Mouse (Mus musculus) regulatory T cell (primary cell): ENCODE data around the gene E030018B13Rik.

Experiments used
- in situ Hi-C: fragments of 300-600 bp; cut with MboI, MseI; formaldehyde crosslinking; loops from one replicate; pipeline ENCODE4 v1.15.1; 2025; ENCODE audit warnings: high pct_unique_total_duplicates

The E030018B13Rik gene

DNA sequence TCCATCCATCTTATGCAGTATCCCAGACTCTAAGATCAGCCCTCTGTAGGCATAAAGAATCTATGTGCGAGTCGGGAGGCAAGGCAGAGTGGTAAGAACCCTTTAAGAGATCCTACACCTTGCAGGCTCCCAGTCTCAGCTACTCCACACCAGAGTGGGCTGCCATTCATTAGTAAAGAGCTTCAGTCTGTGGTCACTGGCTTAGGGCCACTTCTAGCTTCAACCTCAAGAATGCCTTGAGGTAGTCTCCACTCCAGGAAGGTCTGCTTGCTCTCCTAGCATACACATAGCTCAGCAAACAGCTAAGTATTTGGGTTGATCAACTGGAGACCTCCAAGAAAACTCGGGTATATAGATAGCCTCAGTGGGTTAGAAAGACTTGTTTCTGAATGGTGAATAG lies 19.0 kb upstream of the E030018B13Rik start:
- in situ Hi-C loops = no loop called here

DNA sequence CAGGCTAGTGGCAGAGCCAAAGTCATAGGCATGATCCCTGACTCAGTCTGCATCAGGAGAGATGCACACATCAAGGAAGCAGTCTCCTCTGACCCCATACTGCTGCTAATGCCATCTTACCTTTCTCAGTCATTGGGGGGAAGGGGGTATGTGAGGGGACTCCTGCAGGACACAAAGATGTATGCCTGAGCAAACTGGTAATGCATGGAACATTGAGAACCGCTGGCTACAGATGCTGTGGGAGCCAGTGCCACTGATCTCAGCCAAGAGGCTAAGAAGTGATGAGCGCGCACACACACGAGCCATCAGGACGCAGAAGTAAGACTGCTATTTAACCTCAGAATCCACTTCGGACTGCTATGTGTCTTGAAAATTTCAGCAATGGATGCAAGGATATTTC lies 18.5 kb upstream of the E030018B13Rik start:
- in situ Hi-C loops = no loop called here

DNA sequence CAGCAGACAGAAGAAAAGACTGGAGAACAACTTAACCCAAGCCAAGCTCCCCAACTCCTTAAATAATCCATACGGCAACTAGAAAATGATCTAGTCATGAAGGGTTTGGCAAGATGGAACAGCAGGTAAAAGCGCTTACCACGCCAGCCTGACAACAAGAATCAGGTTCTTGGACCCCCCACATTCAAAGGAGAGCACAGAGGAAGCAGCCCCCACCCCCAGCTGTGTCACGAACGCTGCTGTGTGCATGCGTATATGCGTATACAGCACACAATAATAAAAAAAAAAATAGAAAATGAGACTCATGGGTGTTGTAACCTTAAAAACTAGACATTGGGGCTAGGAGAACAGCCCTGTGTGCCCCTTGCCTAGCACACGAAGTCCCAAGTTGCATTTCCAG lies 16.7 kb upstream of the E030018B13Rik start:
- in situ Hi-C loops = no loop called here

GRCm38 (mm10) chr7:63900411-63900810 lies 16.2 kb upstream of the E030018B13Rik start:
- in situ Hi-C loops = no loop called here

- in situ Hi-C loops = no loop called here
Observed at GRCm38 (mm10) chr7:63901346-63901745, 15.3 kb upstream of the E030018B13Rik start.

DNA sequence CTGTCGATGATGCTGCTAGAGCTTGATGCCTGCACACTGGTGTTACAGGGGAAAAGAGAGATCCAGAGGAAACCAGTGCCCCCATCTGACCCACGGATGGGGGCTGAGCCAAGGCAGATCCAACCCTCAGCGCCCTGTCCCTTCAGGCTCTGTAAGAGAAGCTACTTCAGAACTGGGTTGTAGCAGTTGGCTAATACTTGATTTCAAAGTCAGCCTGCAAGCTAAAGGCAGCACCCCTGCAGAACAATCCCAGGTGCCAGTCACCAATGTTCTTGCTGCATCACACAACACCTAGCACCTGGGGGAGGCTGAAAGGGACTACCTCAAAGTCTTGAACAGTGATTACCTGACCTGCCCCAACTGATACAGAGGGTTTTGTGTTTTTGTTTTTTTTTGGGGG lies 14.7 kb upstream of the E030018B13Rik start:
- in situ Hi-C loops = no loop called here

DNA sequence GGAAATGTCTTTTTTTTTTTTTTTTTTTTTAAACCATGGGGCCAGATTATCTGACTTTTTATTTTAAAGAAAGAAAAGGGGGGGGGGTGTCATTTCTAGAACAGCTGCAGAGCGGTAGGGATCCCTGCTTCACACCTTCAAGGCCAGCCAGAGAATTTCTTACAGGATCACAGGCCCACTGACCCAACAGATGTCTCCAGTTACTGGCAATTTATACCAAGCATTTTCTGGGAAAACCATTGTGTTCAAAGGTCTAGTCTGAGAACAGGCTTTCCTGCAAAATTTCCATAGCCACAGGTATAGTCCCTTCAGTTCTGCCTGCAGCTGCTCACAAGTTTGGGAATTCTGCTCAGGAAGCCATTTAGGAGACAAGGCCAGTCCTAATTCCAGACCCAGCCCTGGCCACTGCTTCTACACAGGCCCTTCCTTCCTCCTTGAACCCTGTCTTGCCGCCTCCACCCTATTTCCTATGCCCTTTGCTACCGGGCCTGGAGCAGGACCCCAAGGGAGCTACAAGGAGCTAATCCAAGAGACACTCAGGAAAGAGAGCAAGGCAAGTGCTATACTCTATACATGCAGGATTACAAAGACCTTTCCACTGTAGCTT lies 13.9 kb upstream of the E030018B13Rik start:
- in situ Hi-C loops = no loop called here

DNA sequence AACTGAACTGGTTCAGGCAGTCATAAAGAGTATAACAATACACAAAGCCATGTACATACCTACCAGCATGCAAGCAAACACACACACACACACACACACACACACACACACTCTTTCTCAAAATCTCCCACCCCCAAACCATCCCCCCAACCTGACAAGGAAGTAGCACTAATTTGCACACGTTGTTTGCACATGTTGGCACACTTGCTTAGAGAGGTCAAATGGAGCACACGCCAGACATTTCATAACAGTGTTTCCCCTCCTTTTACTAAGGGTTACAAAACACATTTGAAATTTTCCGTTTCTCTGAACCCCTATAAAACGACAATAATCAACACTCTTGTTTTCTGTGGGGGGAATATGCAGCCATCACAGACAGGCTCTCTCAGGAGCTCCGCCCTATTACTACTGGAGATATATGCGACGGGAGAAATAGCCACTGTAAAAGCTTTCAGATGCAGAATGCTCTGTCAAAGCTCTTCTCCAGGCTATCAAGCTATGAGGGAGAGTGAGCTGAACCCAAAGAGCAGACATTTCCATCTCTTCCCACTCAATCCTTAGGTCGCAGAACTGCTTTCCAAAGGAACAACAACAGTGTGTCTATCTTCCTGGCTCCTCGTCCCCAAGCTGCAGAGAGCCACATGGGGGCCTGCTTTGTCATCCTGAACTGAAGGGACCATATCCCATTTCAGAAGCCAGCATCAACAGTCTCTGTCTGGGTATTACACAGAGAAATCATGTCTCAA lies 12.8 kb upstream of the E030018B13Rik start:
- in situ Hi-C loops = no loop called here

DNA sequence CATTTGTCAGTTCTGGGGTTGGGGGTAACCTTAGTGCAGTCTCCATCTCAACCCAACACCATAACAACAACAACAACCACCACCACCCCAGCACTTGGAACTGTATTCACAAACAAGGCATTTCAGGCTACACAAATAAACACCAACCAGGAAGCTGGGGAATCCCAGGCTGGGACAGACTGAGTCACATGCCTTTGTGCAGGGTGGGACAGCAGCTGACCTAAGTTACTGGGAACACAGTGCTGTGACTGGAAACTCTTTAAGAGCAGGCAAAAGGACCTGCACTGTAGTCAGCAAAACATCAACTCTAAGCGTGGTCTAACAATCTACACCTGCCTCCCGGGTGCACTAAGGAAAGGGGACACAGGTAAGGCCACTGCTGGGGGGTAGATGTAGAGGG lies 11.5 kb upstream of the E030018B13Rik start:
- in situ Hi-C loops = loop anchor here (5.0 kb wide), 1 partner anchor 88 kb away; no protein-coding TSS in a partner anchor

DNA sequence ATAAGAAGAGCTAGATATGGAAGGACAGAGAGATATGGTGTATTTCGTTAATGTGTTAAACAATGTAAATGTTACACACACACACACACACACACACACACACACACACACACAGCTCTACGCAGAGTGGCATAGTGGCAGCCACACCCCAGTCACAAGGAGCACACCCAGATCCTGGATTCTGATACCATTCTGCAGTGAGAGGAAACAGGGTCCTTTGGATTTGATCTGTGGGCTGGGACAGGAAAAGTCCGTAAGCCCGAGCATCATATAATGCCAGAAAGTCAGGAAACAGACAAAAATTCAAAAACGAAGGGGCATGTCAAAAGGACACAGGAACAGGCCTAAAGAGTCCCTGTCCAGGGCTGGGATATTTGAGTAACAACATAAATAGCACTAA lies 11.0 kb upstream of the E030018B13Rik start:
- in situ Hi-C loops = loop anchor here (5.0 kb wide), 1 partner anchor 88 kb away; no protein-coding TSS in a partner anchor

GRCm38 (mm10) chr7:63907778-63908495 lies 8.7 kb upstream of the E030018B13Rik start:
- in situ Hi-C loops = loop anchor here (5.0 kb wide), 1 partner anchor 91 kb away; no protein-coding TSS in a partner anchor

DNA sequence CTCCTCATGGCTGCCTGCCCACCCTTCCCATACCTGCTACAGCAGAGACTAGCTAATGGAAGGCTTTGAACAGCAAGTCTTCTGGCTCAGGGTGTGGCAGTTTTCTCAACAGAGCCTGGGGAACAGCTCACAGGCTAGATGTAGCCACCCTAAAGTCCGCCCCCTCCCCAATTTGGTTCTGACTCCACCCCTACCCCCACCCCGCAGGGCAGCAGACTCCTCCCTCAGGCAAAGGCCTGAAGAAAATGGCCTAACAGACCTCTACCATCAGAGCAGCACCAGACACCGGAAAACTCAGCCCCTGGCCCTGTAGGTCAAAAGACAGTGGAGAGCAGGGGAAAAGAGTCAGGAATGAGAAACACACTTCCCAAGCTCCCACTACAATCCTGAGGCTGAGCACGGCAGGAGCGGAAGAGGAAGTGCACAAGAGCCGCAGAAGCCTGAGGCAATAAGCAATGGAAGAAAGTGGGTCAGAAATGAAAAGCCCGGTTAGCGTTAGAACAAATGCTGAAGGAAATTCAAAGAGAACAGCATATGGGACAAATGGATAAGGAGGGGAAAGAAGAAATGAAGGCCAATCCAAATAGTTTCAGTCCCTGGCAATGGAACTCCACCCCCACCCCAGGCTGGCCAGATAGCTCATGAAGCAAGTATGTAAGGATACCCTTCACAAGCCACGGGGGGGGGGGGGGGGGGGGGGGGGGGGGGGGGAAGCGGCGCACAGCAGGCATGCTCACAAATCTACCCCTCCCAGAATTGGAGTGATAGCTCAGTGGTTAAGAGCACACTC lies 8.0 kb upstream of the E030018B13Rik start:
- in situ Hi-C loops = loop anchor here (5.0 kb wide), 1 partner anchor 91 kb away; no protein-coding TSS in a partner anchor

- in situ Hi-C loops = no loop called here
Observed at GRCm38 (mm10) chr7:63910225-63910624, 6.4 kb upstream of the E030018B13Rik start.

- in situ Hi-C loops = no loop called here
Observed at GRCm38 (mm10) chr7:63910912-63911311, 5.7 kb upstream of the E030018B13Rik start.

- in situ Hi-C loops = no loop called here
Observed at GRCm38 (mm10) chr7:63911383-63912233, 5.0 kb upstream of the E030018B13Rik start.

DNA sequence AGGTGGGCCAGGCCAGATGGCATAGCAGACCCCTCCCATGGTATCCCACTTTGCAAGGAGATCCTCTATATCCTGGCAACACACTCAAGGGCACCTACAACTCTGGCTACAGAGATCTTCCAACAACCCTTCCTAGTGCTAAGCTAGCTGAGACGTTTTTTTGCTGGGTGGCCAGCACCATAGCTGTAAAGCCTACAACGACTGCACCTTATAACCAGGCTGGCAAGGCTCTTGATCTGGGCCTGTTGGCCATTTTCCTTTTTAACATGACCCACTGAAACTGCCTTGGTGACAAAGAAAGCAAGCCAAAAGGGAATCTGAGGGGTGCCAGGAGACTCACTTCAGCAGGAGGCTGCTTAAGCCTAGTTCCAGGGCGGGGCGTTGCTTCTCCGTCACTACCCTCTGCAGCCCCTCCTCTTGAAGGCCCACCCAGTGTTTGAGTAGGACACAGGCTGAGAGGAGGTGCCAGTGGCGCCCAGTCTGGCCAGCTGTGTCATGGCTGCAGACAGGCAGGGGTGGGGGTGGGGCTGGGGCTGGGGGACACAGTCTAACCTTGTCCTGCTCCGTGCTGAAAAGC lies 4.3 kb upstream of the E030018B13Rik start:
- in situ Hi-C loops = no loop called here

DNA sequence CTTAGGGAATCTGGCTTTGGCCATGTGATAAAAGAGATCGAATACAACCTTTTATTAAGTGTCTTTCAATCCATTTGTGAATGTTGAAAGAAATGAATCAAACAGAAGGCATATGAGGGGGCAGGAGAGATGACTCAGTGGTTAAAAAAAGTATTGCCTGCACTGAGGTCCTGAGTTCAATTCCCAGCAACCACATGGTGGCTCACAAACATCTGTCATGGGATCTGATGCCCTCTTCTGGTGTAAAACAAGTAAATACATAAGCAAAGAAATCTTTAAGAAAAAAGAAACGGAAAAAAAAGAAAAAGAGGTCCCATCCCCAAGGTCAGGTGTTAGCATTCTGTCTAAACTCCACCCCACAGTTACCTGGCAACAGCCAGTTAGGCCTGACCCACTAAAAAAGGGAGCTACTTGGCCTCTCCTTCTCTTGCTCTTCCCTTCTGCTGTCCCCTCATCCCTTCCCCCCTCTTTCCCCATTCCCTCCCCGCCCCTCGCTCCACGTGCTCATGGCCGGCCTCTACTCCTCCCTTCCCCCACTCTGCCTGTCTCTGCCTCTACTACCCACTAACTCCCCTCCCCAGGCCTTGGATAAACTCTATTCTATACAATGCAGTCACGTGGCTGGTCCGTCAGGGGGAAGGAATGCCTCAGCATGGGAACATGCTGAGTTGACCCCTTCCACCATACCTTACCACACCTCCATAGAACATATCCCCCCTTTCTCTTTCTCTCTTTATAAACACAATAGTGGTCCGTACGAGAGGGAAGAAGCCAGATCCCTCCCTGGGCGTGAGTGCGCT lies 3.5 kb upstream of the E030018B13Rik start:
- in situ Hi-C loops = no loop called here

GRCm38 (mm10) chr7:63913724-63914692 lies 2.6 kb upstream of the E030018B13Rik start:
- in situ Hi-C loops = no loop called here
